Mouse (Mus musculus): ENCODE data around the gene Sorcs2.

Gene Sorcs2

DNA sequence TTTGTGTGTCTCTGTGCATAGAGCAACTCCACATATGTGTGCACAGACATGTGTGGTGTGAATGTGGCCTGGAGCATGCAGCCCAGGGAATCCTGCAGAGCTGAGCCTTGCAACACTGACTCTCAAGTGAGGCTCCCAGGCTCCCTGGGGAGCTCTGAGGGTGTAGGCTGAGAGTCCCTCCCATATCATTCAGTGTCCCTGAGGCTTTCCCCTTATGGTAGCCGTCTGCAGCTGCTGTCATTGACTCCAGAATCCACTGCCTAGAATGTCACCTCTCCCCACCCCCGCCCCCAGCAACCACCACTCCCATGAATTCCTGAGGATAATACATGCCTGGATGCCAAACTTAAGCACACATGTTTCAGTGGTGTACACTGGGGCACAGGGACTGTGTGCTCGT lies 269.4 kb downstream of the Sorcs2 start:
- DNase-seq (ENCODE audit: low read depth): no peak

DNA sequence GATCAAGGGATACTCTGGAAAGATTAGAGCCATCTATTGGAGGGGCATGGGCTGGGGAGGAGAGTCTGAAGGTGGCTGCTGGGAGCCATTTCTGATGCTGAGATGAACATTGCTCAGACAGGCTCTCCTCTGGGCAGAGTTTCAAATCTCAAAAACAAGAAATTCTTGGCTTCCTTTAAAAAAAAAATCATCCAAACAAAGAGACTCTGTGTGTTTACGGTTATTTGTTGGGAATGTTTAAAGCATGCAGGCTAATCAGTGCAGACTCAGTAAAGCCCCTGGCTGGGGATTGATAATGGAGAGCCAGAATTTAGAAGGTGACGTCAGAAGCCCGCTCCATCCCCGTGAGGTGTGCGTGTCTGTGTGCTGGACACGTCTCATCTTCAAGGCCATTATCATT lies 272.9 kb downstream of the Sorcs2 start:
- no peak for DNase-seq (ENCODE audit: low read depth)

DNA sequence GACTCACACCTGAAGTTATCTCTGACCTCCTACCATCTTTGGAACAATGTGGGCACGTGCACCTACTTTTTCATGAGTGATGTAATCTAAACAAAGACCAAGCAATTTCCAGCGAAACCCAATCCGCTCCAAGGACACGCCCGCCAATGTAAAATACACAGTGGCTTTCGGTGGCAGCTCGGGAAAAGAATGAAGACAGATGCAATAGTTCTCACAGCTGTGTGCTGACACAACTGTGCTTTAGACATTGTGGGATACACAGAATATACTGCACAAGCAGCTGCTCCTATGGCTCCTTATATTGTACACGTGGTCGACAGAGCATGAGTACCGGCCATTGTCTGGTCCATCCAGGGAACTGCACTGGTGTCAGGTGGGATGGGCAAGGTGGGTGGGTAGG lies 275.0 kb downstream of the Sorcs2 start:
- no peak for DNase-seq (ENCODE audit: low read depth)

DNA sequence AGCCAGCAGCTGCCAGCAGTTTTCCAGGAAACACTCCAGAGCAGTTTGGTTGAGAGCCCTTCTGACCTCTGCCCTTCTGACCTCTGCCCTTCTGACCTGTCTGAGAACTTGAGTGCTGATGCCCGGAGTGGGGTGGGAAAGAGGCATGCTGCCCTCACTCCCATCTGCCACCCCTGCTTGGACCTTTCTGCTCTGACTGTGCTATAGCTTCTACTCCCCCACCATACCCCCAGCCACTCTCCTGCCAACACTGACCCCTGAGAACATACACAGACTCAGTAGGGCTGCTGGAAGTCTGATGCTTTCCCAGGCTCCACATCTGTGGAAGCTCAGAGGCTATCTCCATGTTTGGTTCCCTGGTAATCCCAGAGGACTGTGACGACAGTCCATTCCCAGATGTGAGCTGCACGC lies 277.0 kb downstream of the Sorcs2 start:
- no peak for DNase-seq (ENCODE audit: low read depth)

DNA sequence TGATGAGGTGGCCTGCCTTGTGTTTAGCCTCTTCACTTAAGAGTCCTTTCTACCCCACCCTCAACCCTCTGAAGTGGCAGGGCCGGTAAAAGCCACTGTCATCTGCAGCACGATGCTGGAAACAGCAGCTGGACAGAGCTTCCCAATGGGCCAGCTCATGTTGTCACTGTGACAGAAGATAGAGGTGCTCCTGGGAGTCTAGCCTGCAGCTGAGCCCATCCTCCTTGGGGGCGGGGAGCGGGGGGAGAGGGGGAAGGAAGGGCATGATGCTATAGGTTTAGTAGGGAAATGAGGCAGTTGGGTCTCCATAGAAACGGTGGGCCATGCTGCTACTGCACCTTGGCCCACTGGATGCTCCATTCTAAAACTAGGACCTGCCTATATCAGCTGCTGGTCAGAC lies 279.9 kb downstream of the Sorcs2 start:
- no peak for DNase-seq (ENCODE audit: low read depth)

DNA sequence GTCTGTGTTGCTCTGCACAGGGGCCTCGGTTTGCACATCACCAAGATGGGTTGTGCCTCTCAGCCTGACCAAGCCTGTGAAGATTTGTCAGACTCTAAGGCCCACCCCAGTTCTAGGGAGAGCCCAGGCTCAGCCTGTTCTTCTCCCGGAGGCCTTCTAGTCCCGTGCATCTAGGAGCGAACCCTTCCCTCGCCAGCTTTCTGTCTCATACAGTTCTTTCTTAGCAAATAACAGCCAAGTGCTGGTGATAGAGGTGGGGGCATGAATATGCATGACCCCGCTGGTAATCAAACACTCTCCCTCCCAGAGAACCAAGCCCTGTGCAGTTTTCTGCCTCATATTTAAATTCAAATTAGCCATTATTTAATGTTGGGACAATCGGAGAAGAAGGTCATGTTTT lies 282.4 kb downstream of the Sorcs2 start:
- DNase-seq (ENCODE audit: low read depth): no peak

DNA sequence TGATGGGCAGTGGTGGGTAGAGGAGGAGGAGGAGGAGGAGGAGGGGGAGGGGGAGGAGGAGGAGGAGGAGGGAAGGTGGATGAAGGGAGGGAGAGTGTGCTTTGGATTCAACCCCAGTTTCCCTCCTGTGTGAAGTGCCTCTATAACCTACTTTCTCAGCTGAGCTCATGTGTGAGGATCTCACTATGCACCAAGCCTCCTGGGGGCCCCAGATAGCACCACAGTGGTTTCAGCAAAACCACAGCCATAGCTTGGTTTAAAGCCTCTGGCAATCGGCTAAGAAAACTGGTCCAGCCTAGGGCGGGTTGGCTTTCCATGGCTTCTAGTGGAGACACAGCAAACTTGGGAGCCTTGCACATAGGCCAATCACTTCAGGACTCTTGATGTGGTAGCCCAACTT lies 284.2 kb downstream of the Sorcs2 start:
- DNase-seq (ENCODE audit: low read depth): no peak

DNA sequence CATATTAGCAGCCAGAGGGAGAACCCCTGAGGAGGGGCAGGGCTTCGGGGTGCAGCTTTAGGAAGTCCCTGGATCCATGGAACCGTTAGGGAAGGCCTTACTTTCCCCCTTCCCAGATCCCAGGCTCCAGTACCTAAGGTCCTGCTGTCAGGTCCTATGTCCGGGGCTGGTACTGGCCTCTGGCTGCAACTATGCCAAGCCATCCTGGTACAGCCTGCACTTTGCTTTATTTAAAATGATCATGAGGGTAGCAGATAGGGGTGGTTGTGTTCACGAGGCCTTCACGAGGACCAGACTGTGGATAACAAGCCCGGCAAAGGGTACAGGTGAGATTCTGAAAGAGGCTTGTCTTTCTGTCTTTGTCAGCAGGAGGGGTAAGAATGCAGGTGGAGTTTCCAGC lies 285.2 kb downstream of the Sorcs2 start:
- DNase-seq (ENCODE audit: low read depth): no peak

DNA sequence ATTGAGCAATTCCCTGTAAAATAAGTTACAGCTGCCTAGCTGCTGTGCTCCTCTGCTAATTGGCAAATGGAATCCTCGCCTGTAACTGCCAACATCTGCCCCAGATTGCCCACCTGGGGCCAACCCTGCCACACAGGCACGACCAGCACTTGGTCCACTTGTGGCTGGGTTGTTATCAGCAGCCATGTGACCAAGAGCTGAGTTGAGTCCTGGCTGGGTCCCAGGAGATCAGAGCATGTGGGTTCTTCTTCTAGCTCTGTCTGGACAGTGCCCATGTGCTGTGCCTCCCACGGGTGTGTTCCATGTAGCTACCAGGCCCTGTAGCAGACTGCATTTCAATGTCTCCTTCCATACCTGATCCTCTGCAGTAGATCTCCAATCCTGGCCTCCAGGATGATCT lies 286.4 kb downstream of the Sorcs2 start:
- DNase-seq (ENCODE audit: low read depth): no peak

DNA sequence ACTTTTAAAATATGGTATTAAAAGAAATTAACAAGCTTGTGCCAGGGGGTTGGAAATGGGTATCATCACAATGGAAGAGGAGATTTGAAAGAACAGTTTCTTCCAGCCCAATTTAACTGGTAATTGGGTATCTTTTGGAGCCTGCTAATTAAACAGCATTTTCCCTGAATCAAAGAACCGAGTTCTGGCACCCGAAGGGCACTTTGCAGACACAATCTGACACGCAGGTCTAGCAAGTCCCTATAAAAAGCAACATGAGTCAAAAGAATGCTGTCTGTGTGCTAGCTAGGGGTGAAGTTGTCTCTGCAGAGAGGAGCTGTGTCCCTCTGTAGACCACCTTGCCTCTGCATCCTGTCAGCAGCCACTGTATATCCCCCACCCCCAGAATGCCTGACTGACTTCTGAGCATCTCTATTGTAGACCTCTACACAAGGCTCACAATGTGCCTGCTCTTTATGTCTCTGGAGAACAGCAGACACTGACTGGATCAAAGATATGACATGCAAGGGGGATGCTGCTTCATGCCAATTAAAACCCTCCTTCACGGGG lies 289.5 kb downstream of the Sorcs2 start:
- DNase-seq (ENCODE audit: low read depth): no peak

DNA sequence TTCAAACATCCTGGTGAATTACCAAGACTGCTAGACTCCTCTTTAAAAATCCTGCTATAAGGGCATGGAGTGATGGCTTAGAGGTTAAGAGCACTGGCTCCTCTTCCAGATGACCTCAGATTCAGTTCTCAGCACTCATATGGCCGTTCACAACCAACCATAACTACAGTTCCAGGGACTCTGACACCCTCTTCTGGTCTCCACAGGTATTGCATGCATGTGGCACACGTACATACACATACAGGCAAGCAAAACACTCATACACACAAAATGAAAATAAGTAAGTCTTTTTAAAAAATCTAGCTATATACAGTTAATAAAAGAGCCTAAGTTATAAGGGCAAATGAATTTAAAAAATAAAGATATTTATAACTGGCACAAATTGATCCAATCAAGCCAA lies 294.5 kb downstream of the Sorcs2 start:
- no peak for DNase-seq (ENCODE audit: low read depth)

DNA sequence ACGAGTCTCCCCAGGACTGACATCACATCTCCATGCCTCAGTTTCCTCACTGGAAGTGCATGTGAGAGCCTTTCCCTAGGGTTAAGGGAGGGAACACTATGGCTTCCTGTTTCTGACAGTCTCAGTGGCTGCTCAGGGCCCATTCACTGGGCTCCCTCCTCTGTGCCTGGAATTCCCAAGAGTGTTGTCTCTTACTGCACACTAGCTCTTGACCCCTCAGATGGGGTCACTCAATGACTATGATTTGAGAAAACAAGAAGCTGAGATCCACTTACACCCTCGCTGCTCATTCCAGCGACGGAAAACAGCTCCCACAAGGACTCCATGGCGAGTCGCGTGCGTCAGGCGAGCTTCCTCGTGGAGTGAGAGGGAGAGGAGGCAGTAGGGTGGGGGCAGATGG lies 296.8 kb downstream of the Sorcs2 start:
- no peak for DNase-seq (ENCODE audit: low read depth)

DNA sequence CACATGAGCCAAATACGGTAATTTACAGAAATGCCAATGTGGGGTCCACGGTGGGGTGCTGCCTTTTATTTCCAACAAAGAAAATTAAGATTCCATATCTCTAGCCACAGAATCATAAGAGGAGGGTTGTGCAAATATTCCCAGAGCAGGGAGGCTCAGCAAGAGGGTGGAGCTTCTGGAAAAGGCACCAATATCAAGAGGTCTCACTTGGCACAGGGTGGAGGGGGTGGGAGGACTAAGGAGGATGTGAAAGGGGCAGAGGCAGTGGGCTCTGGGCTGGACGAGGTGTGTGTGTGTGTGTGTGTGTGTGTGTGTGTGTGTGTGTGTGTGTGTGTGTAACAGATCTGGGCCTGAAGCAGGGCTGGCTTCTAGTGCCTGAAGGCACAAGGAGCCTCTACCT lies 297.5 kb downstream of the Sorcs2 start:
- DNase-seq (ENCODE audit: low read depth): no peak

DNA sequence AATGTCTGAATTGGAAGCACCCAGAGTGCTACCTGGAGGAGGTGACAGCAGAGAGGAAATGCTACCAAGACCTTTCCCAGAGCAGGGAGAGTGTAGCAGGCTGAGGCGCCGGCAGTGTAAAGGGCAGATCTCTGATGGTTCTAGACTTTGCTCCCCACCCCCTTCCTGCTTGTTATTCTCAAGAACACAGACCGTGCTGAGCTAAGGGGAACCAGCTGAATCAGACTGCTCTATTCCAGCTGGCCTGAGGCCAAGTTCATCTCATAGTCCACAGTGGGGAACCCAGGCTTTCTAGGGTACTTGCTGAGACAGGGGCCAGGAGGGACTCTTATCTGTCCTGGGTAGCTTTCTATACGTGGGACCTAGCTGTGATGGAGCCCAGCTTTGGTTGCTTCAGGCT lies 298.3 kb downstream of the Sorcs2 start:
- DNase-seq (ENCODE audit: low read depth): no peak

DNA sequence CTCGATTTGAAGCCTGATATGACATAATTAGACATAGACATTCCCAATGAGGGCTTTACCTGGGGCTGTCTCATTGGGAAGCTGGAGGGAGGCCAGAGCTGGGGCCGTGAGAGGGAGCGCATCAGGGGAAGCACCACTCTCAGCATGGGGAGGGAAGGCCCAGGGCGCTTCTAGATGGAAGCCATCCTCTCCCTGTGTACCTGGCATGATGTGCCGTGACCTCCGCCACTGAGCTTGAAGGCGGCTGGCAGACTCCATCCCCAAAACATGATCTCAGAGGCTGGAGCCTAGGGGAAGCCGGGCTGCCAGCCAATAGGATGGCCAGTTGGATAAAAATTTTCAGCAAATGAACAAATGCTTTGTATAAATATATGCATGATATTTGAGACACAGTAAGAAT lies 301.9 kb downstream of the Sorcs2 start:
- no peak for DNase-seq (ENCODE audit: low read depth)

DNA sequence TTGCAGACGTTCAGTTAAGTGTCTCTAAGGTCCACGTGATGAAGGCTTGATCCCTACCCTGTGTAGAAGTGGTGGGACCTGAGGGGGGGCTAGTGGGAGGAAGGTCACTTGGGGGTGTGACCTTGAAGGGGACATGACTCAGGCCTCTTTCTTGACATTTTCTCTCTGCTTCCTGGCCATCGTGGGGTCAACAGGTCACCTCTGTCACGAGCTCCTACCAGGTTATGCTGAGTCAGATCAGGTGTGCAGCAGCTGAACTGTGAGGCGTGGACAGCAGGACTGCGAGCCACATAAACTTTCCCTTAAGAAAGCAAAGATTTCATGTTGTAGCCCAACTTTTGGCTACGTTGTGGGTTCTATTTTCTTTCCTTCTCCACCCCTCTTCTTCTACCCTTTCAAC lies 307.9 kb downstream of the Sorcs2 start:
- no peak for DNase-seq (ENCODE audit: low read depth)

DNA sequence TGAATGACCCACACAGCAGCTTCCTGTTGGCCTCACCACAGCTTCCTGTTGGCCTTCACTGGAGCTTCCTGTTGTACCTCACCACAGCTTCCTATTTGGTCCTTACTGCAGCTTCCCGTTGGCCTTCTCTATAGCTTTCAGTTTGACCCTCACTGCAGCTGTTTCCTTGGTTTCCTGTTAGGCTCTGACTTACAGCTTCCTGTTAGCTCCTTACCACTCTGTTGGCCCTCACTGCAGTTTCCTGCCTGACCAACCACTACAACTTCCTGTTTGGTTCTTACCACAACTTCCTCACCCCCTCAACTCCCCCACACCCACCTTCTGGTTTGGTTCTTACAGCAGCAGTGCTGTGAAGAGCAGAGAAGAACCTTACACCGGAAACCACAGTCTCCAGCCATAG lies 308.7 kb downstream of the Sorcs2 start:
- no peak for DNase-seq (ENCODE audit: low read depth)

DNA sequence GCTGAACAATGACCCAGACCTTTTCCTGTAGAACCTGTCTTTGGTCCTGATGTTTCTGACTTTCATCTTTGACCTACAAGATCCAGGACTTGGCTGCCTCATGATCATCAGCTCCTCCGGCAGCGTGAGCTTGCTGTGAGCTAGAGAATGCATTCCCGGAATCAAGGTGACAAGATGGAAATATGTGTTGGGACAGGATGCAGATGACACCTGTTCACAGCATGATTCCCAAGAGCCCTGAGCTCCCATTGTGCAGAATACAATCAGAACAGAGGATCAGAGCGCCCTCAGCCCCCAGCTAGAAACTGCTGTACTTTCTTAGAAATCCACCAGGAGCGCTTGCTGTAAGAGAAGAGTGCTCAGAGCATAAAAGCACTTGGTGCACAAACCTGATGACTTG lies 311.0 kb downstream of the Sorcs2 start:
- no peak for DNase-seq (ENCODE audit: low read depth)

DNA sequence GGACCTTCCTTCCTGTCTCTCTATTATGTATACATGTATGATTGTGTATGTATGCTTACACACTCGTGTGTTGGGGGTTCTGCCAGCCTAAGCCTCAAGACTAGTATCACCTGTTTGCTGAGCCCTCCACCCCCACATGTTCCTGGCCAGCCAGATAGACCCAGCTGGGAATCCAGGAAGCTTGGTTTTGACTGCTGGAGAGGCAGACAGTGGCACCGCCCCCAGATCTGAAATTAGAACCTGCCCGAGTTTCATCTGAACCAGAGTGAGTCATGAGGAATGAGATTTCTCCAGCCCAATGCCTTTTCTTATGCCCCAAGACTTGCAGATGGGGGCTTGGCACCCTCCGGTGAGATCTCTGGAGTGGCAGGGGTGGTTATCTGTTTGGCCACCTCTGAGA lies 312.3 kb downstream of the Sorcs2 start:
- no peak for DNase-seq (ENCODE audit: low read depth)

DNA sequence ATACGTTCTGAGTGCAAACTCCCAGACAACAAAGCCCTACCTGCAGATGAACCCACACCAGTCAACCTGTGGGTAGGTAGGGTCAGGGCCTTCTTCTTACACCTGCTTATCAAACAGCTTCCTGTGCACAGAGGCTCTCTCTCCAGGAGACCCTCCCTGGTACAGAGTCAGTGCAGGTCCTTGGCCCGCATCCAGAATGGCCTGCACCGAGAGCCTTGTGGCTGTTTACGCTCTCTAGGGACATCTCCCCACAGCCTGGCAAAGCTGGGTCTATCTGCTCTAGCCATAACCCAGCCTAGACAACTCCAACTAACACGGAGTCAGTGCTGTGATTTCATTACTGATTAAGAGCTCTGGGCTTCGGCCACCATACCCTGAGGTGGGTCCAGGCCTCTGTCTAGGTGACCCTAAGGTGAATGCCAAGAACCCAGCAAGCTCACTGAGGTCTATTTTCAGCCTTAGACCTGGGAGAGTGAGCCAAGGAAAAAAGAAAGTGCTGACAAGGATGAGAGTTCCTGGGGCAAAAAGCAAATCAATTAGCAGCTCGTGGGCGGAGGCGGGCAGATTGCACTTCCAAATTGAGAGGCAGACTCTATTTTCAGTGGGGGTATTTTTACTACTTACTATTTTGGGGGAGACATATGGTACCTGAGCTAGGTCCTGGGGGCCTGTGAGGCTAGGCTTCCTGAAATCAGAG lies 313.9 kb downstream of the Sorcs2 start:
- DNase-seq (ENCODE audit: low read depth): no peak

DNA sequence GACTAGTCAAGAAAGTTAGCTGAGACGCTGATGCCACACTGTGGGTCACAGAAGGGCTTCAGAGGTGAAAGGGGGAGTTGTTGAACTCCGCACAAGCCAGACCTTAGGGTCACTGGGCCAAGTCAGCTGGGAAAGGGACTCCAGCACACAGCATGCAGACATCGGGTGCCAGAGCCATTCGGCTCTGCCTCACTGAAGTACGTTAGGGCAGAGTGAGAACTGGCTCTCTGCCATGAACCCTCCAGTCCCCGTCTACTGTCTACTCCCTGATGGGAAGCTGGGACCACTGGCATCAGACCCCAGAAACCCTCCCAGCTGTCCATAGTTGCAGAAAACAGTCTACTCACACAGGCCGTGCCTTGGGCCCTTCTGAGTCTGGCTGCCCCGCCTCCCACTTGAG lies 316.9 kb downstream of the Sorcs2 start:
- no peak for DNase-seq (ENCODE audit: low read depth)

DNA sequence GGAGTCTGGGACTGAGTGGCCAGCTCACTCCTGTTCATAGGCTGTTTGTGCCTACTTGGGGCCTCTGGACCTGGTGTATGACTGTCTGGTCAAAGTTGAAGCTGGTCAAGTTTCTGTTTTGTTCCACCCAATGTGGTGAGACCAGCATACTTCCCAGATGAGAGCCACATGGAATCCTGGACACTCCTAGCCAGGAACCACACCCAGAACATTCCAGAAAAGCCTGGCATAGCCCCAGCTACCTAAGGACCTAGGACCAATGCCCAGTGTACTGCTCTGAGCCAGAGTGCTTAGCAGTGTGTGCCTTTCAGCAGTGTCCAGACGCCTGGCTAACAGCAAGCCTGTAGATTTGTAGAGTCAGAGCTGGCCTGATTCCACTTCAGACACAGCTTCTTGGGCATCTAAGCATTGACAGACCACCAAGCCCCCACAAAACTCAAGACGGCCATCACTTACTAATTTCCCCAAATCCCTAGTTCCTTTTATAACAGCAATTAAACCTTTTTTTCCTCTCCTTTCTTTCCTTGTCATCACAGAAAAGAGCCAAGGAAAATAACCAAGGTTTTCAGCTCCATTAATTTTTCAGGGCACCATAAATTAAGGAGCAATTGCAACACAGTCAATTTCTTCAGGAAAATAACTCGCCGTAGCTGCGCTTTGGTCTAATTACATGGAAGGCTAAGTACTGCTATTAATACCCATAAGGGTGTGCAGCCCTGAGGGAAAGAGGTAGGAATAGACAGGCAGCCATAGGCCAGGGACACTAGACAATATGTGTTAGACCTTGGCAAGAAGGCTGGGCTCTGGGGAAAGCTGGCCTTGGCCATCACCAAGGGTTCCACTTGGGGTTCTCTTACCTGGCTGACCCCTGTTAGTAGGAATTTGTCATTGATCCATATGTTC lies 322.5 kb downstream of the Sorcs2 start:
- DNase-seq (ENCODE audit: low read depth): no peak
